Mouse (Mus musculus): ENCODE measurements at regions not wholly inside any gene's neighbourhood (a gene's known extent, or its start where the extent isn't known, plus 50 kb on each side); places are given as distances from the start of the nearest gene placed in this dataset.

DNA sequence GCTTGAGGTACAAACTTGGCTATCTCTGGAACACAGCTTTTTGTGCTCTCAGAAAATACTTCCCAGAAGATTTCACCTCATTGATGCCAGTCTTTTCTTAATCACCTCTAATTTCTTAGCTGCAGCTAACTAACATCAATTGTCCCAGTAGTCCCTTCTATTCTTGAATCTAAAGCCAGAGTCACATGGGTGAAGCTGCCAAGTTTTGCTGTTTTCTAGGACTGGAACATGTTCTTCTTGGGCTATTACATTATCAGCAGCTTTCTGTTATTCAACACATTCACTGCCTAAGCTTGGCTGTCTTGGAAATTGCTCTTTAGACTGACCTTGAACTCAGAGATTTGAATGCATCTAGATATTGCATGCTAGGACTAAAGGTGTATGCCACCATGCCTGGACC is 583.9 kb downstream of the Cetn3 start:
- H3K27me3 ChIP-seq = no peaks in the 10 kb centered on the region
- H3K4me1 ChIP-seq (replicated peaks) = no peaks in the 10 kb centered on the region
- H3K9ac ChIP-seq = no peak overlapping the region
- ATAC-seq (replicated peaks; ENCODE audit: insufficient number of reproducible peaks, insufficient read depth, low FRiP score, low read depth) = no peak
- no peak overlapping the region for H3K4me3 ChIP-seq
- H3K4me2 ChIP-seq = no peak overlapping the region
- no peak overlapping the region for H3K27ac ChIP-seq
- no peaks in the 10 kb centered on the region for H3K36me3 ChIP-seq
- H3K9me3 ChIP-seq (replicated peaks) = no peaks in the 10 kb centered on the region

GRCm38 (mm10) chr13:82371579-82371978 is 588.7 kb downstream of the Cetn3 start:
- no peaks in the 10 kb centered on the region for H3K36me3 ChIP-seq
- 79% methylated on average over 2 of the region's 2 CpGs for WGBS
- H3K4me3 ChIP-seq = no peak overlapping the region

GRCm38 (mm10) chr13:82372612-82373011 is 589.7 kb downstream of the Cetn3 start:
- WGBS = 81% methylated on average over 4 of the region's 4 CpGs
- H3K27me3 ChIP-seq = no peaks in the 10 kb centered on the region
- ATAC-seq (replicated peaks; ENCODE audit: insufficient number of reproducible peaks, insufficient read depth, low FRiP score, low read depth) = no peak

More at GRCm38 (mm10) chr13:82371579-82371978, 588.7 kb downstream of the Cetn3 start:
- H3K9ac ChIP-seq = no peak overlapping the region
- no peaks in the 10 kb centered on the region for H3K27me3 ChIP-seq
- H3K9me3 ChIP-seq (replicated peaks) = no peaks in the 10 kb centered on the region
- no peak for ATAC-seq (replicated peaks; ENCODE audit: insufficient number of reproducible peaks, insufficient read depth, low FRiP score, low read depth)
- no peak overlapping the region for H3K27ac ChIP-seq
- no peaks in the 10 kb centered on the region for H3K4me1 ChIP-seq (replicated peaks)
- no peak overlapping the region for H3K4me2 ChIP-seq

GRCm38 (mm10) chr13:82392908-82393307 is 610.0 kb downstream of the Cetn3 start:
- no peaks in the 10 kb centered on the region for H3K9me3 ChIP-seq (replicated peaks)
- no peaks in the 10 kb centered on the region for H3K27me3 ChIP-seq
- no peak for ATAC-seq (replicated peaks; ENCODE audit: insufficient number of reproducible peaks, insufficient read depth, low FRiP score, low read depth)
- no peaks in the 10 kb centered on the region for H3K4me1 ChIP-seq (replicated peaks)
- no peak overlapping the region for H3K4me3 ChIP-seq
- no peak overlapping the region for H3K27ac ChIP-seq
- no peaks in the 10 kb centered on the region for H3K36me3 ChIP-seq
- no peak overlapping the region for H3K9ac ChIP-seq
- H3K4me2 ChIP-seq = no peak overlapping the region

More at GRCm38 (mm10) chr13:82372612-82373011, 589.7 kb downstream of the Cetn3 start:
- H3K27ac ChIP-seq = no peak overlapping the region
- H3K9ac ChIP-seq = no peak overlapping the region
- H3K4me3 ChIP-seq = no peak overlapping the region
- no peak overlapping the region for H3K4me2 ChIP-seq
- H3K36me3 ChIP-seq = no peaks in the 10 kb centered on the region
- H3K4me1 ChIP-seq (replicated peaks) = no peaks in the 10 kb centered on the region
- no peaks in the 10 kb centered on the region for H3K9me3 ChIP-seq (replicated peaks)

- no peak overlapping the region for H3K4me3 ChIP-seq
- H3K4me1 ChIP-seq (replicated peaks) = no peaks in the 10 kb centered on the region
- H3K9ac ChIP-seq = no peak overlapping the region
- no peaks in the 10 kb centered on the region for H3K9me3 ChIP-seq (replicated peaks)
- H3K27ac ChIP-seq = no peak overlapping the region
- H3K36me3 ChIP-seq = no peaks in the 10 kb centered on the region
- ATAC-seq (replicated peaks; ENCODE audit: insufficient number of reproducible peaks, insufficient read depth, low FRiP score, low read depth) = no peak
- no peak overlapping the region for H3K4me2 ChIP-seq
- no peaks in the 10 kb centered on the region for H3K27me3 ChIP-seq
- 79% methylated on average over 6 of the region's 6 CpGs for WGBS
Observed at GRCm38 (mm10) chr13:82393496-82393895, 610.6 kb downstream of the Cetn3 start.

GRCm38 (mm10) chr13:82413677-82414076 is 630.8 kb downstream of the Cetn3 start:
- no peak overlapping the region for H3K4me2 ChIP-seq
- WGBS = 55% methylated on average over 3 of the region's 3 CpGs
- no peak for ATAC-seq (replicated peaks; ENCODE audit: insufficient number of reproducible peaks, insufficient read depth, low FRiP score, low read depth)
- H3K9ac ChIP-seq = no peak overlapping the region
- H3K4me1 ChIP-seq (replicated peaks) = no peaks in the 10 kb centered on the region
- no peaks in the 10 kb centered on the region for H3K9me3 ChIP-seq (replicated peaks)
- no peak overlapping the region for H3K27ac ChIP-seq
- H3K27me3 ChIP-seq = no peaks in the 10 kb centered on the region
- no peaks in the 10 kb centered on the region for H3K36me3 ChIP-seq
- no peak overlapping the region for H3K4me3 ChIP-seq

GRCm38 (mm10) chr13:82420966-82421365 is 638.1 kb downstream of the Cetn3 start:
- Histone ChIP-seq H3K9ac (no peak overlapping the region), H3K4me1 (replicated peaks) (no peaks in the 10 kb centered on the region; the same call in 1 of the 2 replicates), H3K4me2 (no peak overlapping the region), H3K27ac (no peak overlapping the region), H3K36me3 (no peaks in the 10 kb centered on the region), H3K4me3 (no peak overlapping the region), H3K27me3 (no peaks in the 10 kb centered on the region), H3K9me3 (replicated peaks) (no peaks in the 10 kb centered on the region)
- no peak for ATAC-seq (replicated peaks; ENCODE audit: insufficient number of reproducible peaks, insufficient read depth, low FRiP score, low read depth)

DNA sequence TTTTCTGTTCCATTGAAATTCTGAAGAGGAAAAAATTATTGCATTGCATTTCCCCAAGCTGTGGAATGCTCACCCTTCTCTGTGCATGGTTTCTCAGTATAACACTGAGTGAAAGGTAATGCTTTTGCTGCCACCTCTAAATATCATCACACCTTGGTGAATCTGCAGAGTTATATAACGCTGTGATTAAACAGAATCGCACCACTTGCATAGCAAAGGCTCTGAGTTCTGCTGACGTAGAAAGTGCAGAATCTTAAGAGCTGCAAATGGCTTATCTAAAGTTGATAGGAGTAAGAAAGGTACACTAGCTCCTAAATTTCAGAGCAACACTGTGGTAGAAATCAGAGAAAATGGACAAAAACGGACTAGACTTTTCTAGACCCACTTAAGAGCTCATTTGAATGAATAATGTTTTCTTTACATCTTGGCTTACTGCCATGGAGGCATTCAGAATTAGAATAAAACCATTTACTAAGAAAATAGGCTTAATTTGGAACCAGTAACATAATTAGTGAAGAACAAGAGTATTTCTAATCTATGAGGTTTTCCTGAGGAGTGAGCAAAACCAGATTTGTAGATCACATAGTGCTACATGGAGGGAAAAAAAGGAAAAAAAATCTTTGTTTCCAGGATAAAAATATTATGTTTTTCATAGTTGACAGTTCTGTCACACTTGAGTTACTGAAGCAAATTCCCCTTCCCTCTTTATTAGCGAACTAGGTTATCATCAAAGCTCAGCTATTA is 641.2 kb downstream of the Cetn3 start:
- Histone ChIP-seq H3K27me3 (no peaks in the 10 kb centered on the region), H3K4me1 (replicated peaks) (no peaks in the 10 kb centered on the region; the same call in 1 of the 2 replicates), H3K4me3 (no peak overlapping the region), H3K27ac (no peak overlapping the region), H3K9me3 (replicated peaks) (no peaks in the 10 kb centered on the region), H3K4me2 (no peak overlapping the region), H3K9ac (no peak overlapping the region), H3K36me3 (no peaks in the 10 kb centered on the region)
- no peak for ATAC-seq (replicated peaks; ENCODE audit: insufficient number of reproducible peaks, insufficient read depth, low FRiP score, low read depth)
- 60% methylated on average over 5 of the region's 5 CpGs for WGBS

- H3K4me2 ChIP-seq = no peak overlapping the region
- no peaks in the 10 kb centered on the region; the same call in 1 of the 2 replicates for H3K4me1 ChIP-seq (replicated peaks)
- no peak overlapping the region for H3K9ac ChIP-seq
- no peak overlapping the region for H3K27ac ChIP-seq
- no peak for ATAC-seq (replicated peaks; ENCODE audit: insufficient number of reproducible peaks, insufficient read depth, low FRiP score, low read depth)
- WGBS = 70% methylated on average over 10 of the region's 10 CpGs
- H3K9me3 ChIP-seq (replicated peaks) = no peaks in the 10 kb centered on the region
- no peak overlapping the region for H3K4me3 ChIP-seq
- no peaks in the 10 kb centered on the region for H3K36me3 ChIP-seq
- H3K27me3 ChIP-seq = no peaks in the 10 kb centered on the region
Observed at GRCm38 (mm10) chr13:82424732-82425341, 642.0 kb downstream of the Cetn3 start.

GRCm38 (mm10) chr13:82432411-82432810 is 649.5 kb downstream of the Cetn3 start:
- ATAC-seq (replicated peaks; ENCODE audit: insufficient number of reproducible peaks, insufficient read depth, low FRiP score, low read depth) = no peak
- no peaks in the 10 kb centered on the region for H3K9me3 ChIP-seq (replicated peaks)
- WGBS = 44% methylated on average over 2 of the region's 2 CpGs
- no peak overlapping the region for H3K4me2 ChIP-seq
- H3K27ac ChIP-seq = no peak overlapping the region
- H3K4me1 ChIP-seq (replicated peaks) = 0 out of 2 replicates have a peak, but pooled peaks cover 5% of the 10 kb centered on the region
- no peaks in the 10 kb centered on the region for H3K27me3 ChIP-seq
- no peaks in the 10 kb centered on the region for H3K36me3 ChIP-seq
- H3K9ac ChIP-seq = no peak overlapping the region
- no peak overlapping the region for H3K4me3 ChIP-seq

GRCm38 (mm10) chr13:82439294-82439693 is 656.4 kb downstream of the Cetn3 start:
- no peak overlapping the region for H3K4me2 ChIP-seq
- no peaks in the 10 kb centered on the region for H3K36me3 ChIP-seq
- no peaks in the 10 kb centered on the region for H3K9me3 ChIP-seq (replicated peaks)
- no peak overlapping the region for H3K27ac ChIP-seq
- no peak for ATAC-seq (replicated peaks; ENCODE audit: insufficient number of reproducible peaks, insufficient read depth, low FRiP score, low read depth)
- 61% methylated on average over 1 of the region's 1 CpGs for WGBS
- H3K9ac ChIP-seq = no peak overlapping the region
- H3K27me3 ChIP-seq = no peaks in the 10 kb centered on the region
- no peak overlapping the region for H3K4me3 ChIP-seq
- H3K4me1 ChIP-seq (replicated peaks) = no peaks in the 10 kb centered on the region

DNA sequence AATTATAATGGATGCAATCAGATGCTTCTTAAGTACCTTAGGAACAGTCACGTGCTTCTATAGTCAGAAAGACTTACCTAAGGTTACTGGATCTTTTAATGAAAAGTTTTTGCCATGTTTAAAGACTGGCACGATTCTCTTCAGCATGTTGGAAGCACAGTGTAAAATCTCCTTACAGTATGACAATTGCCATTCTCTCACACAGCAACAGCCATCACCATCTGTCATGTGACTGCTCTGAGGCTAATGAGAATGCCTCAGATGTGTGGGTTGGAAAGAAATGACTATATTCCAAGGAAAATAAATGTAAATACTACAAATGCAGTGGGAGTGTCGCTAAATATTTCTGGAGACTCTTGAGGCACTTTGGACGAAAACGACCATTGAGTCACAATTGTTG is 670.8 kb downstream of the Cetn3 start:
- no peak overlapping the region for H3K27ac ChIP-seq
- H3K4me1 ChIP-seq (replicated peaks) = no peaks in the 10 kb centered on the region
- no peaks in the 10 kb centered on the region for H3K27me3 ChIP-seq
- H3K4me3 ChIP-seq = no peak overlapping the region
- WGBS = 76% methylated on average over 5 of the region's 5 CpGs
- H3K4me2 ChIP-seq = no peak overlapping the region
- no peak overlapping the region for H3K9ac ChIP-seq
- ATAC-seq (replicated peaks; ENCODE audit: insufficient number of reproducible peaks, insufficient read depth, low FRiP score, low read depth) = no peak
- no peaks in the 10 kb centered on the region for H3K36me3 ChIP-seq
- H3K9me3 ChIP-seq (replicated peaks) = no peaks in the 10 kb centered on the region

All from heart, embryonic 15.5 days (tissue).